Mouse (Mus musculus): ENCODE data around the gene Gm17332. TPM values are rescaled to one million over a fixed set of nuclear protein-coding genes. Genes with fewer than 3 reads are reported as not detected.

Gene Gm17332
- polyA plus RNA-seq, 1 experiment: not detected

Other genes starting within 250 kb of the Gm17332 start
- 21.5 and 22.8 TPM in 2 replicates for gene Erlec1, start 228.1 kb downstream of the Gm17332 start, polyA plus RNA-seq (2012; rRNA removed)
- gene Chac2, start 196.1 kb downstream of the Gm17332 start, polyA plus RNA-seq (2012; rRNA removed): 9.0 and 9.6 TPM in 2 replicates
- 1.2 and 1.7 TPM in 2 replicates for gene Stc2, start 187.6 kb upstream of the Gm17332 start, polyA plus RNA-seq (2012; rRNA removed)

Measured in brain, embryonic 14.5 days (tissue).